36 mouse cellular contexts compared by ENCODE assay signal in the genomic region with DNA sequence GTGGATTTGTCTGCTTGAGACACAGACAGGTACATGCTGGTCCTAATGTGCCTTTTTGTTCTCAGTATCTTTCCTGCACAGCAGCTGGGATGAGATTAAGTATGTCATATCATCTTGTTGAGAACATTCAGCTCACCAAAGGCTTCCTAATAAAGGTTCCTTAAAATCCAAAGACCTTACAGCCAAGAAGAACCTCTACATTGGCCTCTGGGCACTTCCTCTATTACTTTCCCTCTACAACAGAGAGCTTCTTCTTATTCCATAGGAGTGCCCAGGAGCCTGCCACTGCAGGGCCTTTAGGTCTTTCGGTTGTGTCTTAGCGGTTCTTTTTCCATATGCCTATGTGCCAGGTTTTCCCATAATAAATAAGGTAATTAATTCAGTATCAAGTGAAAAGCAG. TPM values are rescaled to one million over a fixed set of nuclear protein-coding genes. Genes with fewer than 3 reads are reported as not detected.
DNase-seq lines count a peak whose midpoint lies in the region; ATAC-seq and TF ChIP-seq lines count a peak whose summit lies in the region.
"Had no signal": no experiment of that assay in that cellular context is flagged by ENCODE, and none has a peak within 500 bp of the region (broad histone marks: within the 10 kb centered on the region; RNA-seq: fewer than 3 reads in every experiment).

No protein-coding gene starts in this region.

- H3K36me3 ChIP-seq in thymus, adult 2 months (ENCODE audit: control insufficient read depth, insufficient read depth, low read length), result peaks cover 4% of the 10 kb centered on the region; the same call in 1 of the 2 replicates
- no peaks in the 10 kb centered on the region for H3K36me3 ChIP-seq in hindbrain, embryonic 11.5 days (ENCODE audit: control insufficient read depth, insufficient read depth, low read length)
- no peaks in the 10 kb centered on the region for H3K36me3 ChIP-seq in midbrain, postnatal 0 days (ENCODE audit: insufficient read depth, low read length)
- H3K36me3 ChIP-seq: embryonic facial prominence, embryonic 10.5 days; embryonic facial prominence, embryonic 13.5 days; forebrain, embryonic 12.5 days; forebrain, embryonic 15.5 days; G1E; hindbrain, embryonic 10.5 days had no signal

- TF ChIP-seq CTCF in thymus, adult 2 months (IDR thresholded peaks at IDR 0.05; ENCODE audit: borderline replicate concordance, control insufficient read depth, extremely low read depth, insufficient read depth, low read length, poor library complexity), result no peak
- no peak for TF ChIP-seq CTCF in midbrain, postnatal 0 days (IDR thresholded peaks at IDR 0.05)

- no peaks in the 10 kb centered on the region for H3K27me3 ChIP-seq in thymus, adult 2 months (ENCODE audit: control insufficient read depth, insufficient read depth, low read length)
- no peaks in the 10 kb centered on the region for H3K27me3 ChIP-seq in hindbrain, embryonic 11.5 days (ENCODE audit: control insufficient read depth, insufficient read depth, low read length)
- no peaks in the 10 kb centered on the region for H3K27me3 ChIP-seq in midbrain, postnatal 0 days (ENCODE audit: insufficient read depth, low read length)
- H3K27me3 ChIP-seq: embryonic facial prominence, embryonic 13.5 days; forebrain, embryonic 12.5 days; forebrain, embryonic 15.5 days had no signal

- H3K4me1 ChIP-seq in thymus, adult 2 months (replicated peaks; ENCODE audit: control insufficient read depth, insufficient read depth, low read length), result peaks cover 4% of the 10 kb centered on the region
- no peaks in the 10 kb centered on the region for H3K4me1 ChIP-seq in hindbrain, embryonic 11.5 days (replicated peaks; ENCODE audit: control insufficient read depth, insufficient read depth, low read length)
- no peaks in the 10 kb centered on the region for H3K4me1 ChIP-seq in midbrain, postnatal 0 days (ENCODE audit: insufficient read depth, low read length)
- H3K4me1 ChIP-seq: embryonic facial prominence, embryonic 10.5 days; embryonic facial prominence, embryonic 13.5 days; forebrain, embryonic 12.5 days; forebrain, embryonic 15.5 days; hindbrain, embryonic 10.5 days had no signal

- WGBS in thymus, adult 2 months, result 100% methylated on average over 2 of the region's 2 CpGs
- 95% methylated on average over 2 of the region's 2 CpGs for WGBS in hindbrain, embryonic 11.5 days
- 87% methylated on average over 2 of the region's 2 CpGs for WGBS in midbrain, postnatal 0 days

- no peak for TF ChIP-seq POLR2A in thymus, adult 2 months (IDR thresholded peaks at IDR 0.05; ENCODE audit: control insufficient read depth, extremely low read depth, insufficient read depth, low read length, poor library complexity)

- peak overlapping the region; percentile 25 for H3K27ac ChIP-seq in thymus, adult 2 months (ENCODE audit: control insufficient read depth, insufficient read depth, low read length)
- no peak overlapping the region for H3K27ac ChIP-seq in hindbrain, embryonic 11.5 days (ENCODE audit: low read depth, low read length)
- H3K27ac ChIP-seq in midbrain, postnatal 0 days (ENCODE audit: low read depth, low read length), result no peak overlapping the region
- H3K27ac ChIP-seq: embryonic facial prominence, embryonic 10.5 days; embryonic facial prominence, embryonic 13.5 days; forebrain, embryonic 12.5 days; forebrain, embryonic 15.5 days; hindbrain, embryonic 10.5 days; hindbrain, embryonic 14.5 days; hindbrain, postnatal 0 days had no signal

- H3K9ac ChIP-seq in hindbrain, embryonic 11.5 days (ENCODE audit: low read depth, low read length), result no peak overlapping the region
- no peak overlapping the region for H3K9ac ChIP-seq in midbrain, postnatal 0 days (replicated peaks; ENCODE audit: low read length, poor library complexity, severe bottlenecking)
- H3K9ac ChIP-seq: embryonic facial prominence, embryonic 13.5 days; forebrain, embryonic 12.5 days; forebrain, embryonic 15.5 days; hindbrain, embryonic 14.5 days had no signal

- no peak overlapping the region for H3K4me2 ChIP-seq in hindbrain, embryonic 11.5 days (replicated peaks; ENCODE audit: low read depth, low read length)
- no peak overlapping the region for H3K4me2 ChIP-seq in midbrain, postnatal 0 days (ENCODE audit: low read depth, low read length, poor library complexity, severe bottlenecking)
- H3K4me2 ChIP-seq: embryonic facial prominence, embryonic 13.5 days; forebrain, embryonic 12.5 days; forebrain, embryonic 15.5 days; heart, embryonic 11.5 days; hindbrain, embryonic 14.5 days had no signal

- H3K4me3 ChIP-seq in thymus, adult 2 months (ENCODE audit: control insufficient read depth, insufficient read depth, low read length), result no peak overlapping the region
- no peak overlapping the region for H3K4me3 ChIP-seq in hindbrain, embryonic 11.5 days (ENCODE audit: low read depth, low read length)
- no peak overlapping the region for H3K4me3 ChIP-seq in midbrain, postnatal 0 days (ENCODE audit: low read depth, low read length)
- H3K4me3 ChIP-seq: embryonic facial prominence, embryonic 10.5 days; embryonic facial prominence, embryonic 13.5 days; erythroblast, embryonic 14.5 days; forebrain, embryonic 12.5 days; forebrain, embryonic 15.5 days; hindbrain, embryonic 10.5 days had no signal

- H3K9me3 ChIP-seq in hindbrain, embryonic 11.5 days (ENCODE audit: control insufficient read depth, low read length), result no peaks in the 10 kb centered on the region
- H3K9me3 ChIP-seq in midbrain, postnatal 0 days (ENCODE audit: low read length), result no peaks in the 10 kb centered on the region
- H3K9me3 ChIP-seq: embryonic facial prominence, embryonic 10.5 days; embryonic facial prominence, embryonic 13.5 days; forebrain, embryonic 12.5 days; forebrain, embryonic 15.5 days; hindbrain, embryonic 10.5 days had no signal

- peak; percentile 33 for ATAC-seq in common myeloid progenitor, adult 5-6 weeks (replicated peaks; ENCODE audit: low read depth, poor library complexity, severe bottlenecking)
- peak; percentile 68 for ATAC-seq in megakaryocyte, adult 5-6 weeks (ENCODE audit: poor library complexity, severe bottlenecking)
- ATAC-seq in hindbrain, embryonic 11.5 days (ENCODE audit: low FRiP score), result no peak
- no peak for ATAC-seq in midbrain, postnatal 0 days (ENCODE audit: low FRiP score)
- ATAC-seq: forebrain, embryonic 15.5 days; hindbrain, postnatal 0 days; Patski had no signal

- no peak for DNase-seq in thymus, adult 2 months
- no peak for DNase-seq in thymus, postnatal 14 days
- no peak for DNase-seq in hindbrain, embryonic 11.5 days (ENCODE audit: low spot score)
- DNase-seq in urinary bladder, postnatal 4 days (ENCODE audit: low spot score in 2 of 2), result no peak
- no peak for DNase-seq in midbrain, postnatal 0 days (ENCODE audit: low spot score)
- no peak for DNase-seq in kidney, adult 11 months
- DNase-seq: adrenal gland, postnatal 10 days; adrenal gland, postnatal 36 days; cerebellum, adult 11 months; cerebellum, adult 2 months; cerebellum, adult 9-11 months; cerebellum, postnatal 25 days; embryo, embryonic 11 days; gastrocnemius, postnatal 25 days; heart, adult 11 months had no signal

RNA-seq across cellular contexts. Expression of gene Cd69, which starts 1.2 kb away (rescaled TPM):
- 18.0 and 22.0 TPM in 2 replicates for polyA plus RNA-seq in thymus, adult 2 months (2012; rRNA removed)
- total RNA-seq in common myeloid progenitor, adult 5-6 weeks (2017), result 245 and 273 TPM in 2 replicates
- 21.3 and 25.9 TPM in 2 replicates for total RNA-seq in megakaryocyte, adult 5-6 weeks (2015)
- total RNA-seq in megakaryocyte, adult 5-6 weeks (2017), result 20.6 and 22.7 TPM in 2 replicates
- 0.09 TPM in 1 of 2 replicates, not detected in the other for polyA plus RNA-seq in hindbrain, embryonic 11.5 days (2014; fragmentation: Nextera tagmentation; extraction: Ambion mirVana)
- total RNA-seq in midbrain, postnatal 0 days (2014; rRNA removed), result not detected in 2 replicates
- not detected in 2 replicates for polyA plus RNA-seq in midbrain, postnatal 0 days (2015; fragmentation: Nextera tagmentation; extraction: Ambion mirVana)
- total RNA-seq: G1E; gastrocnemius, adult 8-10 months; hindbrain, postnatal 0 days had no signal
- polyA plus RNA-seq: cortical plate, adult 2 months; embryonic facial prominence, embryonic 10.5 days; embryonic facial prominence, embryonic 13.5 days; forebrain, embryonic 12.5 days; forebrain, embryonic 15.5 days; G1E; heart, embryonic 11.5 days; heart, postnatal 0 days; hindbrain, embryonic 10.5 days; hindbrain, embryonic 14.5 days; hindbrain, postnatal 0 days; Patski had no signal

RNA-seq across cellular contexts. Expression of gene 4922502D21Rik, which starts 55.1 kb away (rescaled TPM):
- 0.10 and 0.15 TPM in 2 replicates for polyA plus RNA-seq in thymus, adult 2 months (2012; rRNA removed)
- 0.14 TPM in 1 of 2 replicates, not detected in the other for total RNA-seq in common myeloid progenitor, adult 5-6 weeks (2017)
- 0.54 TPM in 1 of 2 replicates, not detected in the other for total RNA-seq in megakaryocyte, adult 5-6 weeks (2015)
- 0.44 TPM in 1 of 2 replicates, not detected in the other for total RNA-seq in megakaryocyte, adult 5-6 weeks (2017)
- not detected in 2 replicates for polyA plus RNA-seq in hindbrain, embryonic 11.5 days (2014; fragmentation: Nextera tagmentation; extraction: Ambion mirVana)
- total RNA-seq in midbrain, postnatal 0 days (2014; rRNA removed), result not detected in 2 replicates
- polyA plus RNA-seq in midbrain, postnatal 0 days (2015; fragmentation: Nextera tagmentation; extraction: Ambion mirVana), result not detected in 2 replicates
- total RNA-seq: adrenal gland, adult 18-20 months; adrenal gland, postnatal 10 days; adrenal gland, postnatal 36 days; G1E; gastrocnemius, adult 8-10 months; gastrocnemius, postnatal 25 days; heart, adult 8-10 months; heart, postnatal 25 days; hindbrain, postnatal 0 days had no signal
- polyA plus RNA-seq: cerebellum, adult 2 months; cortical plate, adult 2 months; embryonic facial prominence, embryonic 10.5 days; erythroblast, embryonic 14.5 days; forebrain, embryonic 12.5 days; forebrain, embryonic 15.5 days; G1E; heart, embryonic 11.5 days; heart, embryonic 14.5 days; heart, postnatal 0 days; hindbrain, embryonic 10.5 days; hindbrain, postnatal 0 days; inflammation-experienced regulatory T-cells, adult 6 months; Patski had no signal

Comparison
In these comparisons a context has a peak if more than half of its experiments do, and no peak if none do; other contexts are left out.
1. ATAC-seq: peak in common myeloid progenitor, adult 5-6 weeks (single experiment) and megakaryocyte, adult 5-6 weeks (single experiment); none in hindbrain, embryonic 11.5 days (single experiment) and midbrain, postnatal 0 days (single experiment).
2. RNA of gene Cd69, which starts 1.2 kb away (total RNA-seq): 245 to 273 TPM in common myeloid progenitor, adult 5-6 weeks and 20.6 to 25.9 TPM in megakaryocyte, adult 5-6 weeks; not detected in midbrain, postnatal 0 days; every median in the first group is over 10 times any median in the second.